Mouse (Mus musculus) thymus, adult 2 months (tissue): Measurements from ENCODE around the gene Mlana. TPM values are rescaled to one million over a fixed set of nuclear protein-coding genes. Genes with fewer than 3 reads are reported as not detected.

ENCODE experiments used
- DNase-seq: peaks from one replicate; pipeline ENCODE4 v3.0.0; 2021
- H3K27ac ChIP-seq: fragments of 200-500 bp; 2 replicates; pipeline ENCODE4 v1.5.1; 2012; ENCODE audit warnings: low read length, control low read depth; ENCODE audit not compliant: control insufficient read depth, insufficient read depth
- H3K27me3 ChIP-seq: fragments of 200-500 bp; 2 replicates; pipeline ENCODE4 v1.6.1; 2012; ENCODE audit warnings: mild to moderate bottlenecking, low read length, moderate library complexity, mixed read lengths; ENCODE audit not compliant: control insufficient read depth, insufficient read depth
- H3K36me3 ChIP-seq: fragments of 200-500 bp; 2 replicates; pipeline ENCODE4 v1.6.1; 2012; ENCODE audit warnings: mild to moderate bottlenecking, low read length, moderate library complexity; ENCODE audit not compliant: control insufficient read depth, insufficient read depth
- H3K4me1 ChIP-seq: fragments of 200-500 bp; replicated peaks from 2 replicates; pipeline ENCODE4 v1.6.1; 2012; ENCODE audit warnings: low read length; ENCODE audit not compliant: control insufficient read depth, insufficient read depth
- H3K4me3 ChIP-seq: fragments of 200-500 bp; 2 replicates; pipeline ENCODE4 v1.5.1; 2012; ENCODE audit warnings: mild to moderate bottlenecking, low read length, control low read depth, moderate library complexity; ENCODE audit not compliant: control insufficient read depth, insufficient read depth
- CTCF ChIP-seq: fragments of 200-500 bp; IDR thresholded peaks from 2 replicates; pipeline ENCODE4 v1.5.1; 2012; ENCODE audit warnings: mild to moderate bottlenecking, control low read depth, low read length, moderate library complexity, borderline replicate concordance; ENCODE audit not compliant: control insufficient read depth, poor library complexity, insufficient read depth; ENCODE audit errors: extremely low read depth
- POLR2A ChIP-seq: fragments of 200-500 bp; IDR thresholded peaks from 2 replicates; pipeline ENCODE4 v1.6.1; 2012; ENCODE audit warnings: mild to moderate bottlenecking, low read length, control low read depth, moderate library complexity; ENCODE audit not compliant: control insufficient read depth, poor library complexity, insufficient read depth; ENCODE audit errors: extremely low read depth
- WGBS: fragments of 180-500 bp; shearing (Covaris S2); methylation state at CpG from one replicate; pipeline ENCODE4 v1.1.7; 2018; 5-methylcytosine and 5-hydroxymethylcytosine counted together
- polyA plus RNA-seq: library from polyadenylated mRNA; depleted of rRNA; stranded (reverse); fragments of >200 nt; gene quantifications from 2 replicates; pipeline ENCODE4 v1.2.3, GENCODE M21; 2012

Gene Mlana
- polyA plus RNA-seq, 1 experiment = 0.27 TPM

GRCm38 (mm10) chr19:29657033-29657432 lies 40.6 kb upstream of the Mlana start:
- peaks cover 12% of the 10 kb centered on the region for H3K4me1 ChIP-seq
- TF ChIP-seq CTCF = no peak
- TF ChIP-seq POLR2A = no peak
- H3K27ac ChIP-seq = no peak overlapping the region
- no peaks in the 10 kb centered on the region for H3K27me3 ChIP-seq
- H3K4me3 ChIP-seq = no peak overlapping the region
- no peak for DNase-seq
- no peaks in the 10 kb centered on the region for H3K36me3 ChIP-seq
- 90% methylated on average over 3 of the region's 3 CpGs for WGBS

- H3K4me3 ChIP-seq = no peak overlapping the region
These were observed 40.1 kb upstream of the Mlana start for GRCm38 (mm10) chr19:29657558-29657957.

DNA sequence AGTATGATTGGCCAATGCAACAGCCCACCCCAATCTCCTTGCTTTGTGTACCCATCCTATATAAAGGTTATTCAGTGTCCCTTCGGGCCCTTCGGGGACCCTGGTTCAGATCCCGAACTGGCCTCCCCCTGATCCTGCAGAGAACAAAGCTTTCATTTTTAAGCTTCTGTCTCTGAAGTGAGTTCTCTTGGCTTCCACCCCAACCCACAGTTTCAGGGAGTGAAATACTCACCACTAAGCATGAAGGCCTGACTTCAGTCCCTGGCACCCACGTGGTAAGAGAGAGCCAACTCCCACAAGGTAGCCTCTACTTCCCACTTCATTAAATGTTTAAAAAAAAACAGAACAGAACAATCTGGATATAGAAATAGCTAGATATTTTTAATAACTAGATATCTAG lies 38.8 kb upstream of the Mlana start:
- no peak overlapping the region for H3K4me3 ChIP-seq
- no peaks in the 10 kb centered on the region for H3K27me3 ChIP-seq
- peaks cover 12% of the 10 kb centered on the region for H3K4me1 ChIP-seq
- no peaks in the 10 kb centered on the region for H3K36me3 ChIP-seq
- H3K27ac ChIP-seq = no peak overlapping the region
- TF ChIP-seq POLR2A (no peak), CTCF (no peak)
- DNase-seq = no peak
- 71% methylated on average over 4 of the region's 4 CpGs for WGBS

More at GRCm38 (mm10) chr19:29657558-29657957, 40.1 kb upstream of the Mlana start:
- Histone ChIP-seq H3K4me1 (peaks cover 12% of the 10 kb centered on the region), H3K27ac (no peak overlapping the region), H3K36me3 (no peaks in the 10 kb centered on the region), H3K27me3 (no peaks in the 10 kb centered on the region)
- DNase-seq = no peak
- 95% methylated on average over 2 of the region's 2 CpGs for WGBS
- TF ChIP-seq POLR2A (no peak), CTCF (no peak)

- no peaks in the 10 kb centered on the region for H3K27me3 ChIP-seq
- DNase-seq = no peak
- no peak overlapping the region for H3K27ac ChIP-seq
- H3K4me1 ChIP-seq = peaks cover 12% of the 10 kb centered on the region
- no peaks in the 10 kb centered on the region for H3K36me3 ChIP-seq
- TF ChIP-seq CTCF (no peak), POLR2A (no peak)
- 19% methylated on average over 6 of the region's 6 CpGs for WGBS
- no peak overlapping the region for H3K4me3 ChIP-seq
These were observed 37.9 kb upstream of the Mlana start for GRCm38 (mm10) chr19:29659705-29660104.

DNA sequence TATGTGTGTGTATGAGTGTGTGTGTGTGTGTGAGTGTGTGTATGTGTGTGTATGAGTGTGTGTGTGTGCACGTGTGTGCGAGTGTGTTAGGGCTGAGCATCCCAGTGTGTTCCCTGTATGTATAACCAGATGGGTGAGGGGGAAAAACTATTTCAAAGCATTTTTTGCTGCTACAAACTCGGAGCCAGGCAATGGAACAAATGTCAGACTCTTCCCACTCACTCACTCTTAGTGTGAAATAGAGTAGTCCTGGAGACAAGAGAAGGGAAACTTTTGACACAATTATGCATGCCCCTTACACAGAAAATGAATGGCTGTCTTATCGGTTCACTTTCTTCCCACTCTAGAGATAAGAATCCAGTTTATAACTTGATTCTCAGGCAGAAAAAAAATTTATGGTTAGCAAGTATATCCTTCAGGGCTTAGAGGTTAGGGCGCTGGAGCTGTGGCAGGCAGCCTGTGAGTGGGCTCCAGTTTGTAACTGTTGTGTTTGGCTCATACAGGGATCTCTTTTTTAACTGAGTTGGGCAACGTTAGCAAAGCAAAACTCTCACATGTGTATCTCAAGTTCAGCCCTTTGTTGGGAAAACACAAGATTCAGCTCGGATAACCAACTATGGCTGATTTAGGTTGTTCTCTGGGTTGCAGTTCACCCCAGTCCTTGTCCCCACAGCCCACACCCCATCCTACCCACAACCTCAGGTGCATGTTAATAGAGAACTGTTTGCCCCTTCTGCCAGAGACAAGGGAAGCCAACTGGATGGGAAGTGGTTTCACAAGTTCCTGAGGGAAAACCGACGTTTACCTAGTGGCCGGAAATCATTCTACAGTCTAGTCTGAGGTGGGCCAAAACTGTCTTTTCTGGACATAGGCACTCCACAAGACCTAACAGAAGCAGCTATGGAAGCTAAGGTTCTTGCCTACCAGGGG lies 36.5 kb upstream of the Mlana start:
- Histone ChIP-seq H3K27me3 (no peaks in the 10 kb centered on the region), H3K4me3 (no peak overlapping the region), H3K36me3 (no peaks in the 10 kb centered on the region), H3K4me1 (peaks cover 12% of the 10 kb centered on the region), H3K27ac (0 out of 2 replicates have a peak overlapping the region, but pooled peaks have one; percentile 19)
- TF ChIP-seq POLR2A = no peak
- TF ChIP-seq CTCF = no peak
- 30% methylated on average over 10 of the region's 10 CpGs for WGBS
- no peak for DNase-seq

DNA sequence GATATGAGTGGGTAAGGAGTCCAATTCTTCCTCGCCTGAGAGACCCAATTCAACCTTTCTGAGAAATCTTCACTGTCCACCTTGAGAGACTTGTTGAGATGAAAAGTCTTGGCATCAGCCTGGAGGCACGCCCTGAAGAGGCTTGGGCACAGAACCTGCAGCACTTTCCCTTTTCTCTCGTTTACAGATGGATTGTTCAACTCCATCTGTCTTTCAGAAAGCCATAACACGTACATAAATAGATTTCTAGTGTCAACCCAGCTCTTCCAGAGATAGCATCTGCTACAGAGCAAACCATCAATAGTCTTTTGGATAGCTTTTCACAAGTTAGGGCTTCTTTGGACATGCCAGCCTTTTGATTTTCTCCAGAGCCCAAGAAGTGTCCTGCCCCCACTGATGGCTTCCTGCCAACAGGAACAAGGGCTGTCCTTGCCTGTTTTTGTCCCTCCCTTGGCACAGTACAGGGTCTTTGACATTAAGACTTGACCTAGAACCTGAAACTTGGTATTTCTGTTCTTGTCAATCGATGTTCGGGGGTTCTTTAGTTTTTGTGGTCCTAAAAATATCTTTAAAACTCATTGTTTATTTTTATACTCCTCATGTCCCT lies 35.5 kb upstream of the Mlana start:
- no peak overlapping the region for H3K27ac ChIP-seq
- no peaks in the 10 kb centered on the region for H3K27me3 ChIP-seq
- peaks cover 12% of the 10 kb centered on the region for H3K4me1 ChIP-seq
- 66% methylated on average over 6 of the region's 6 CpGs for WGBS
- DNase-seq = no peak
- no peak for TF ChIP-seq POLR2A
- TF ChIP-seq CTCF = no peak
- H3K36me3 ChIP-seq = no peaks in the 10 kb centered on the region
- H3K4me3 ChIP-seq = no peak overlapping the region
